Mouse (Mus musculus) C2C12 (cell line): ENCODE data around the gene Arid5b. TPM values are rescaled to one million over a fixed set of nuclear protein-coding genes. Genes with fewer than 3 reads are reported as not detected.

ENCODE experiments used
- H3K27me3 ChIP-seq: one replicate; pipeline ENCODE4 v1.6.1; 2011; ENCODE audit not compliant: control insufficient read depth, insufficient read depth, insufficient read length
- H3K36me3 ChIP-seq: one replicate; pipeline ENCODE4 v1.6.1; 2011; ENCODE audit not compliant: control insufficient read depth, insufficient read depth
- H3K4me3 ChIP-seq: one replicate; pipeline ENCODE4 v1.5.1; 2011; ENCODE audit warnings: mild to moderate bottlenecking, control low read depth; ENCODE audit not compliant: poor library complexity, insufficient read depth, severe bottlenecking
- H3K79me2 ChIP-seq: one replicate; pipeline ENCODE4 v1.6.1; 2011; ENCODE audit not compliant: control insufficient read depth, insufficient read depth
- H3K79me3 ChIP-seq: one replicate; pipeline ENCODE4 v1.6.1; 2011; ENCODE audit warnings: low read depth, control low read depth
- H3ac ChIP-seq: one replicate; pipeline ENCODE3; 2011; ENCODE audit warnings: low read depth; ENCODE audit not compliant: control insufficient read depth, insufficient read length
- CEBPB ChIP-seq: IDR thresholded peaks from one replicate; pipeline ENCODE4 v1.6.1; 2011; ENCODE audit warnings: low read depth, mild to moderate bottlenecking, control low read depth, moderate library complexity
- CTCF ChIP-seq: IDR thresholded peaks from one replicate; pipeline ENCODE4 v1.5.1; 2011; ENCODE audit not compliant: control insufficient read depth, insufficient read depth, insufficient read length
- FOSL1 ChIP-seq: IDR thresholded peaks from one replicate; pipeline ENCODE4 v1.8.0; 2011; ENCODE audit warnings: mild to moderate bottlenecking, low read length; ENCODE audit not compliant: poor library complexity, insufficient read depth, severe bottlenecking
- MAX ChIP-seq: IDR thresholded peaks from one replicate; pipeline ENCODE4 v1.6.1; 2011; ENCODE audit warnings: mild to moderate bottlenecking, control low read depth
- MYOD1 ChIP-seq: IDR thresholded peaks from one replicate; pipeline ENCODE4 v1.6.1; 2011; ENCODE audit warnings: low read depth; ENCODE audit not compliant: control insufficient read depth, insufficient read length
- MYOG ChIP-seq: IDR thresholded peaks from one replicate; pipeline ENCODE4 v1.6.1; 2011; ENCODE audit not compliant: control insufficient read depth, insufficient read length; ENCODE audit errors: extremely low read depth
- USF1 ChIP-seq: IDR thresholded peaks from one replicate; pipeline ENCODE4 v1.6.1; 2011; ENCODE audit warnings: low read depth, mild to moderate bottlenecking, control low read depth, moderate library complexity
- polyA plus RNA-seq: library from polyadenylated mRNA; unstranded; fragments of >200 nt; fragmentation: generic; extraction: Trizol; gene quantifications from one replicate; pipeline ENCODE4 v1.2.1, GENCODE M21; 2012; ENCODE audit warnings: missing spikeins

The Arid5b gene
- polyA plus RNA-seq, 1 experiment = 6.0 TPM

DNA sequence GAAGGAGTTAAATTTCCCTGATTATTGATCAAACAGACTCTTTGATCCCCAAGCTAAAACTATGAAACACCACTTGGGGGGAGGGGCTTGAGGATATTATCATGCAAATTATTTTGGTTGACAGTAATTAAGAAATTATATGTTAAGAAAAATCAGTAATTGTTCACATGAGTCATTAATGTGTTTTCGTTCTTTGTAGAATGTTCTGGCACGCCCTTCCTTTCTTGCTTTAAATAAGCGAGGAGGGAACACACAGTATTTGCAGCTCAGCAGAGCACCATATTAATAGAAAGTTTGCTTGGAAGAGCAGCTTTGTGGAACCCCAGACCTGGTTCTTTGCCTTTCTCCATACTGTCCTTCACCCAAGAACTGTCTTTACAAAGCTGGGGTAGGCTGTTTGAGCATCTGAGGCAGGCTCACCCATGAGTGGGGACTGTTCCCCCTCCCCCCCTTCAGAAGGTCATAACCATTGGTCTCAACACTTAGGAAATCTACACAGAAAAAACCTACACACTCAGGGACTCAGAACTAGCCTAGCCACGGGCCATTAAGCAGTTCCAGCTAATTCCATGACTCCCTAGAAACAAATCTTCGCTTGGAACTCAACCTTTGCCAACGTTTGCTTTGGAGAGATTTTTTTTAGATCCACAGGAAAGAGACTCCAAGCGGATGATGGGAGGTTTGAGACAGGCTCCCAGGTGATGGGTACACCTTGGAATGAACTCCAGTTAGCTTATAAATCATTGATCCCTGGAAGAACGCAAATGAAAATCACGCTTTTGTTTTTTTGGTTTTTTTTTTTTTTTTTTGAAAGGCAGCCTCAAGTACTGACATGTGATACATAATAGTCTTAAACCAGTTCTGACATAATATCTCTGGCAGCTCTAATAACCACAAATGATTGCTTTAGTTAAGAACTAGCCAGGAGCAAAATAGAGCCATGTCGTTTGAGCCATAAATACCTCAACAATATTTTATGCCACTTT is 112.5 kb downstream of the Arid5b start:
- Histone ChIP-seq H3K27me3 (no peaks in the 10 kb centered on the region), H3ac (no peak overlapping the region), H3K79me3 (peaks cover 6% of the 10 kb centered on the region), H3K36me3 (no peaks in the 10 kb centered on the region), H3K79me2 (peaks cover 51% of the 10 kb centered on the region), H3K4me3 (no peak overlapping the region)
- no peak for TF ChIP-seq MAX
- no peak for TF ChIP-seq FOSL1
- TF ChIP-seq MYOG = no peak
- no peak for TF ChIP-seq CTCF
- TF ChIP-seq MYOD1 = no peak
- TF ChIP-seq USF1 = no peak
- TF ChIP-seq CEBPB = no peak

DNA sequence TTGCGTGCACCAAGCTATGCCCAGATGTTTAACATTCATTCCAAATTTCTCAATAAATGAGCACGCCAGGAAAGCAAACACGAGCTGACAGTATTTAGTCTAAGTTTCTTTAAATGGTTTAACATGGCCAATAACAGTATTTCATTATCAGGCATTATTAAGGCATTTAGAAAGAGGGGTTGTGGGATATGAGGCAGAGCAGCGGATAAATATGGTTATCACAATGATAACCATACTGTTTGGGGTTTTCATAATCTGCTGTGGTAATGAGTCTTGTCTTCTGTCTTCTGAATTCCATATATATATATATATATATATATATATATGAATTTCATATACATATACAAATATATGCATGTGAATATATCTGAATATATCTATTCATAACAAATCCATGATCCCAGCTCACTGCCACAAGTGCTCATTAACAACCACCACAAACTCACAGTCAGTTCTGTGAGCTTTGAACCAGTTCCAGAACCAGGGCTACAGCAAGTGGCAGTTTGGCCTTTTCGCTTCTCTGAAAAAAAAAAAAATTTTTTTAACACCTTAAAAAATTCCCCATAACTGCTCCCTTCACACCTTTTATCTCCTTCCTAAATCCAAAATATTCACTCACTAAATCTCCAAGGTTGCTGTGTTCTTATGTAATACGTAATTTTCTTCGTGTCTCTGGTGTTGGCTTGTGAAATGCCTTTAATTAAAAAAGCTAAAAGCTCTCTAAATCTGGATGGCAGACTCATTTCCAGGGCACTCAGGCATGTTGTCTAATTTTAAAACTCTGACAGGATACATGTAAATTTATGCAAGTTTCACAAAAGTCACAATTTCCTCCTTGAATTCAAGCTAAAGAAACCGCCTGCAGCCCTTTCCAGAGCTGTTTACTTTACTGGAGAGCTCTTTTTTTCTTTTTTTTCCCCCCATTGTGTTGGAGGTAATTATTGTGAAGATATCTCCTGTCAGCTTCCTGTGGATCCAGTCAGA is 113.5 kb downstream of the Arid5b start:
- Histone ChIP-seq H3K27me3 (no peaks in the 10 kb centered on the region), H3K79me2 (peaks cover 50% of the 10 kb centered on the region)
- TF ChIP-seq MAX (no peak), USF1 (no peak), CTCF (no peak)

DNA sequence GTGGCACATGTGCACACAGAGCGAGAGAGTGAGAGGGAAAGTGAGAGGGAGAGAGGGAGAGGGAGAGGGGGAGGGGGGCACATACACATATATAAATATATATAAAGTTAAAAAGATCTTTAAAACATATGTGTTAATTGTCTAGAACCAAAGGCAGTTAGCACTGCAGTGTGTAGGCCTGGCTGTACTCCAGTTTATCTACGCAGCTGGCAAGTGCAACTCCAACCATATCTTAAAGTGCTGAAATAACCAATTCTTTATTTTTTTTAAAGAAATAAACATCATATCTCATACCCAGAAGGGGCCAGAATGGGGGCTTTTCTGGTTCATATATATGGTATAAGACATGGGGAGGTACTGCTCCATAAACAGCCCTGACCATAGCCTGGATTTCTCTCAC is 114.4 kb downstream of the Arid5b start:
- H3K36me3 ChIP-seq = no peaks in the 10 kb centered on the region
- no peak for TF ChIP-seq MYOD1
- no peak for TF ChIP-seq MYOG
- no peak for TF ChIP-seq FOSL1
- TF ChIP-seq CEBPB = no peak
- TF ChIP-seq MAX = no peak
- no peak for TF ChIP-seq CTCF
- TF ChIP-seq USF1 = no peak
- H3K4me3 ChIP-seq = no peak overlapping the region
- H3ac ChIP-seq = no peak overlapping the region
- H3K79me3 ChIP-seq = peaks cover 6% of the 10 kb centered on the region
- no peaks in the 10 kb centered on the region for H3K27me3 ChIP-seq
- peaks cover 41% of the 10 kb centered on the region for H3K79me2 ChIP-seq

More for the DNA sequence above, 113.5 kb downstream of the Arid5b start:
- Histone ChIP-seq H3K4me3 (no peak overlapping the region), H3ac (no peak overlapping the region), H3K79me3 (peaks cover 6% of the 10 kb centered on the region), H3K36me3 (no peaks in the 10 kb centered on the region)

DNA sequence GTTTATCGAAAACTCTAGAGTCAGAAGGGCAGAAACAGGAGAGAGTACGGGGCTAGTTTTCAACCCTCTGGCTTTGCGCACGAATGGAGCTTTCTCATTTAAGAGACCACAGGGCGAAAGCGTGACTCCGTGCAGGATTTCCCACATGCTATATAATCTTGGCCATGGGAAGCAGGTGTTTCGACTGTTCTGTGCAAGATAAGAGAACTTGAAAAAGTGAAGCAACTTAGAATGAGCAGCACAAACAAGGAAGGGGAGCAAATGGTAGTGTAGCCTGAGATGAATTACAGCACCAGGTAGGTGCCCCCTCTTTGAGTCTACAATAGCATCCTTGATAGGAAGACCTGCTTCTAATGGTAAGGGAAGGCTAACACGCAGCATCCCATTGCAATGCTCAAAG is 118.8 kb downstream of the Arid5b start:
- H3K27me3 ChIP-seq = no peaks in the 10 kb centered on the region
- TF ChIP-seq CTCF (no peak), CEBPB (no peak), MYOD1 (no peak), MAX (no peak), MYOG (no peak)
- H3K36me3 ChIP-seq = no peaks in the 10 kb centered on the region
- H3K79me3 ChIP-seq = no peaks in the 10 kb centered on the region
- H3ac ChIP-seq = no peak overlapping the region
- peaks cover 12% of the 10 kb centered on the region for H3K79me2 ChIP-seq
- no peak overlapping the region for H3K4me3 ChIP-seq

DNA sequence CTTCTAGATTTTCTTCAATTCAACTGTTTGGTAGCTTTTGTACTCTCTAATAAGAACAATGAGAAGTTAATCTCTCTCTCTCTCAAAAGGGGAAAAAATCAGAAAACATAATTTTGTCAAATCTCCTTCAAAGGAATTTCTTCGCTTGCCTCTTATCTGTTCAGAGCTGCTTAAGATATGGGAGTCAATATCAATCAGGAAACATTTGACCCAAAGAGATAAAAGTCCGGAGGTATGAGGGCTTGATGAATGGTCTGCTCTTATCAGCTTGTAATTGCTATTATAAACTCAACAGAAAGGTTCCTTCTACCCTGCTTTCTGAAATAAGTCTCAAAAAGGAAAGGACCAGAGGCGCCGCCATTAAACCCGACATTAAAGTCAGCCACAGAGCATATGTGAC is 120.0 kb downstream of the Arid5b start:
- TF ChIP-seq FOSL1 (no peak), MAX (no peak), MYOD1 (no peak), USF1 (no peak), MYOG (no peak), CTCF (no peak), CEBPB (no peak)
- H3K4me3 ChIP-seq = no peak overlapping the region
- no peaks in the 10 kb centered on the region for H3K27me3 ChIP-seq
- no peaks in the 10 kb centered on the region for H3K36me3 ChIP-seq
- peaks cover under 1% of the 10 kb centered on the region for H3K79me2 ChIP-seq
- H3K79me3 ChIP-seq = no peaks in the 10 kb centered on the region
- H3ac ChIP-seq = no peak overlapping the region
